Mouse (Mus musculus): ENCODE data around the gene Ppil1. TPM values are rescaled to one million over a fixed set of nuclear protein-coding genes. Genes with fewer than 3 reads are reported as not detected.

Ppil1 gene
- total and polyA plus RNA-seq, 3 experiments, result 115 to 135 (median 122) TPM

DNA sequence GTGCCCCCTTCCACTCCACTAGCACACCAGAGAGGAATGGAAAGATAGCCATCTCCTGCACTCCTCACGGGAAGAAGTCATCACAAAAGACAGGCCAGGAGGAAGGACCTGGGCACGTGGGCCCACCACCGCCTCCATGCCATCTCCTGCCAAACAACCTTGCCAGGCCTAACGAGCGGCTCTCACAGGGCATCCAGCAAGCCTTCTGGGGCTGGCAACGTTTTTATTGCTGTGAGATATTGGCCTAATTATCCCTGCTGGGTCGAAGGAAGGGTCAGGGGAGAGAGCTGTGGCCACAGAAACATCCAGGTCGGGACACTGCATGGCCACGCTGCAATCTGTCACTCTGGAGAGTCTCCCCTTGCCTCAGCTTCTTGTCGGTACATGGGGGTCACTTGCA lies 32.9 kb downstream of the Ppil1 start:
- Histone ChIP-seq H3K27ac (ENCODE audit: control insufficient read depth, low read depth, low read length) (no peak overlapping the region), H3K79me2 (ENCODE audit: control insufficient read depth, insufficient read depth, low read length, poor library complexity) (no peaks in the 10 kb centered on the region), H3K9ac (ENCODE audit: control insufficient read depth, low read depth, low read length, poor library complexity, severe bottlenecking) (no peak overlapping the region), H3K27me3 (ENCODE audit: control insufficient read depth in 1 of 2, insufficient read depth in 2 of 2, low read length in 2 of 2) (peaks cover 0 to 4% of the 10 kb centered on the region in 2 experiments; a peak in 2 of 4 replicates), H3K4me1 (ENCODE audit: control insufficient read depth in 1 of 2, insufficient read depth in 2 of 2, low read length in 2 of 2) (no peaks in the 10 kb centered on the region), H3K36me3 (ENCODE audit: control insufficient read depth in 1 of 2, insufficient read depth in 2 of 2, low read length in 2 of 2) (no peaks in the 10 kb centered on the region), H3K9me3 (replicated peaks; ENCODE audit: insufficient read depth, low read length) (no peaks in the 10 kb centered on the region), H3K4me3 (ENCODE audit: control insufficient read depth in 1 of 2, insufficient read depth in 1 of 2, low read depth in 2 of 2, low read length in 2 of 2) (no peak overlapping the region)
- no peak for DNase-seq (ENCODE audit: low read depth, low spot score)
- TF ChIP-seq USF2 (IDR thresholded peaks at IDR 0.05; ENCODE audit: borderline replicate concordance in 1 of 2, insufficient read depth in 1 of 2, low read depth in 1 of 2, low read length in 2 of 2) (no peak), ZMIZ1 (IDR thresholded peaks at IDR 0.05; ENCODE audit: low read depth, low read length) (no peak), HCFC1 (IDR thresholded peaks at IDR 0.05; ENCODE audit: low read depth, low read length) (no peak), SIN3A (IDR thresholded peaks at IDR 0.05; ENCODE audit: low read length) (no peak), MAX (IDR thresholded peaks at IDR 0.05; ENCODE audit: low read length) (no peak), CHD1 (IDR thresholded peaks at IDR 0.05; ENCODE audit: low read depth, low read length) (no peak), RCOR1 (IDR thresholded peaks at IDR 0.05; ENCODE audit: low read depth, low read length) (no peak)

DNA sequence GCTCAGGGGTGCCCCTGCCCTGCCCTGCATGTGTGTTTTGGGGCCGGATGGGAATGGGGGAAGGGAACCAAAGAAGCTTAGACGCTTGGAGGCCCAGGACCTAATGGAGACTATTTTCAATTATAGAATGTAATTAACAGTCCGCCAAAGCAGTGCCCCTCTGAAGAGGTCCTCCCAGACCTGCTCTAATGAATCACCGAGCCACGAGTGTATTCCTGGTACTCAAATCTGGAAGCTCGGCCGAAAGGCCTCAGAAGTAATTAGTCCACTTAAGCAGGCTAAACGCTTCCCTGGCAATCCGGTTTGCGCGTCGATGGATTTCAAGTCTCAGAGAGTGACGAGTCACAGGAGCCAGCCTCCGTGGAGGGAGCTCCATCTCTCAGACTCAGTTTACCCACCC lies 43.4 kb downstream of the Ppil1 start:
- TF ChIP-seq EP300 (IDR thresholded peaks at IDR 0.05; ENCODE audit: low read depth in 1 of 2, low read length in 2 of 2), result no peak
- TF ChIP-seq ZNF384 (IDR thresholded peaks at IDR 0.05; ENCODE audit: low read depth, low read length), result no peak
- TF ChIP-seq USF2 (IDR thresholded peaks at IDR 0.05; ENCODE audit: borderline replicate concordance in 1 of 2, insufficient read depth in 1 of 2, low read depth in 1 of 2, low read length in 2 of 2), result no peak
- TF ChIP-seq TAL1 (IDR thresholded peaks at IDR 0.05; ENCODE audit: low read length), result no peak
- TF ChIP-seq ZKSCAN1 (IDR thresholded peaks at IDR 0.05; ENCODE audit: low read depth, low read length), result no peak
- no peak for TF ChIP-seq MYC (IDR thresholded peaks at IDR 0.05; ENCODE audit: low read depth, low read length)
- TF ChIP-seq TCF12 (IDR thresholded peaks at IDR 0.05; ENCODE audit: low read depth, low read length), result no peak
- no peak for TF ChIP-seq NELFE (IDR thresholded peaks at IDR 0.05; ENCODE audit: low read depth, low read length)
- TF ChIP-seq TBP (IDR thresholded peaks at IDR 0.05; ENCODE audit: low read depth, low read length), result no peak
- TF ChIP-seq MXI1 (IDR thresholded peaks at IDR 0.05; ENCODE audit: low read depth, low read length), result no peak
- TF ChIP-seq CHD2 (IDR thresholded peaks at IDR 0.05; ENCODE audit: low read length), result no peak
- TF ChIP-seq RCOR1 (IDR thresholded peaks at IDR 0.05; ENCODE audit: low read depth, low read length), result no peak
- TF ChIP-seq MYB (IDR thresholded peaks at IDR 0.05; ENCODE audit: low read depth, low read length), result no peak
- TF ChIP-seq USF1 (IDR thresholded peaks at IDR 0.05; ENCODE audit: low read depth, low read length), result no peak
- no peak for TF ChIP-seq E2F4 (IDR thresholded peaks at IDR 0.05; ENCODE audit: borderline replicate concordance, low read depth, low read length)
- TF ChIP-seq GATA1 (IDR thresholded peaks at IDR 0.05; ENCODE audit: low read depth, low read length), result no peak
- TF ChIP-seq MAFK (IDR thresholded peaks at IDR 0.05; ENCODE audit: borderline replicate concordance, low read depth, low read length), result no peak
- Histone ChIP-seq H3K79me2 (ENCODE audit: control insufficient read depth, insufficient read depth, low read length, poor library complexity) (no peaks in the 10 kb centered on the region), H3K27me3 (ENCODE audit: control insufficient read depth in 1 of 2, insufficient read depth in 2 of 2, low read length in 2 of 2) (peaks cover 14 to 22% of the 10 kb centered on the region in 2 experiments), H3K9ac (ENCODE audit: control insufficient read depth, low read depth, low read length, poor library complexity, severe bottlenecking) (no peak overlapping the region), H3K4me3 (ENCODE audit: control insufficient read depth in 1 of 2, insufficient read depth in 1 of 2, low read depth in 2 of 2, low read length in 2 of 2) (no peak overlapping the region), H3K27ac (ENCODE audit: control insufficient read depth, low read depth, low read length) (no peak overlapping the region), H3K4me1 (ENCODE audit: control insufficient read depth in 1 of 2, insufficient read depth in 2 of 2, low read length in 2 of 2) (no peaks in the 10 kb centered on the region), H3K36me3 (ENCODE audit: control insufficient read depth in 1 of 2, insufficient read depth in 2 of 2, low read length in 2 of 2) (no peaks in the 10 kb centered on the region), H3K9me3 (replicated peaks; ENCODE audit: insufficient read depth, low read length) (no peaks in the 10 kb centered on the region)
- DNase-seq (ENCODE audit: low read depth, low spot score), result no peak

Measured in MEL (cell line).